Mouse (Mus musculus) myocyte (in vitro differentiated cells): Measurements from ENCODE around the gene Qsox1. TPM values are rescaled to one million over a fixed set of nuclear protein-coding genes. Genes with fewer than 3 reads are reported as not detected.

Experiments used
- H3K27me3 ChIP-seq: one replicate; pipeline ENCODE4 v1.6.1; 2011; ENCODE audit not compliant: control insufficient read depth, insufficient read depth, insufficient read length
- H3K36me3 ChIP-seq: one replicate; pipeline ENCODE4 v1.6.1; 2011; ENCODE audit not compliant: control insufficient read depth, insufficient read depth
- H3K4me2 ChIP-seq: one replicate; pipeline ENCODE4 v1.6.1; 2011; ENCODE audit warnings: low read depth, control low read depth
- H3K4me3 ChIP-seq: one replicate; pipeline ENCODE4 v1.5.1; 2011; ENCODE audit warnings: mild to moderate bottlenecking, control low read depth, moderate library complexity
- H3K79me2 ChIP-seq: one replicate; pipeline ENCODE4 v1.6.1; 2011; ENCODE audit not compliant: control insufficient read depth, insufficient read depth
- H3ac ChIP-seq: one replicate; pipeline ENCODE4 v1.6.1; 2011; ENCODE audit not compliant: control insufficient read depth, insufficient read length
- CEBPB ChIP-seq: IDR thresholded peaks from 2 replicates; pipeline ENCODE4 v1.6.1; 2011; ENCODE audit warnings: mild to moderate bottlenecking, moderate library complexity; ENCODE audit not compliant: poor library complexity, insufficient read depth, severe bottlenecking
- E2F4 ChIP-seq: IDR thresholded peaks from one replicate; pipeline ENCODE4 v1.6.1; 2011; ENCODE audit warnings: mild to moderate bottlenecking, control low read depth, moderate library complexity; ENCODE audit not compliant: insufficient read depth
- MAX ChIP-seq: IDR thresholded peaks from one replicate; pipeline ENCODE4 v1.6.1; 2011; ENCODE audit warnings: low read depth, mild to moderate bottlenecking, control low read depth
- MYOD1 ChIP-seq, 3 experiments: IDR thresholded peaks; one replicate each; pipeline ENCODE4 v1.6.1; 2011; ENCODE audit warnings: control low read depth in 2 of 3, low read depth in 2 of 3, mild to moderate bottlenecking in 2 of 3, moderate library complexity in 1 of 3; ENCODE audit not compliant: insufficient read length in 2 of 3, control insufficient read depth in 1 of 3
- MYOG ChIP-seq, 3 experiments: IDR thresholded peaks; one replicate each; pipeline ENCODE4 v1.6.1; 2011; ENCODE audit warnings: control low read depth in 2 of 3, low read depth in 2 of 3, mild to moderate bottlenecking in 2 of 3; ENCODE audit not compliant: insufficient read length in 2 of 3, control insufficient read depth in 1 of 3, insufficient read depth in 1 of 3
- POLR2A ChIP-seq: IDR thresholded peaks from one replicate; pipeline ENCODE4 v1.6.1; 2011; ENCODE audit warnings: low read depth, mild to moderate bottlenecking, control low read depth, moderate library complexity; ENCODE audit not compliant: insufficient read length
- POLR2AphosphoS2 ChIP-seq: IDR thresholded peaks from one replicate; pipeline ENCODE4 v1.6.1; 2011; ENCODE audit warnings: low read depth, control low read depth; ENCODE audit not compliant: insufficient read length
- REST ChIP-seq: IDR thresholded peaks from one replicate; pipeline ENCODE4 v1.6.1; 2011; ENCODE audit warnings: mild to moderate bottlenecking, control low read depth, moderate library complexity; ENCODE audit not compliant: insufficient read depth, insufficient read length
- SRF ChIP-seq: IDR thresholded peaks from one replicate; pipeline ENCODE4 v1.6.1; 2011; ENCODE audit warnings: low read depth; ENCODE audit not compliant: control insufficient read depth, insufficient read length
- TCF12 ChIP-seq: IDR thresholded peaks from one replicate; pipeline ENCODE4 v1.6.1; 2011; ENCODE audit warnings: mild to moderate bottlenecking, control low read depth; ENCODE audit not compliant: poor library complexity, insufficient read depth, severe bottlenecking
- TCF3 ChIP-seq: IDR thresholded peaks from one replicate; pipeline ENCODE4 v1.6.1; 2011; ENCODE audit warnings: low read depth, control low read depth; ENCODE audit not compliant: insufficient read length
- USF1 ChIP-seq: IDR thresholded peaks from one replicate; pipeline ENCODE4 v1.6.1; 2011; ENCODE audit warnings: low read depth, mild to moderate bottlenecking, control low read depth, moderate library complexity
- polyA plus RNA-seq: library from polyadenylated mRNA; unstranded; fragments of >200 nt; fragmentation: generic; extraction: Trizol; gene quantifications from one replicate; pipeline ENCODE4 v1.2.1, GENCODE M21; 2012; ENCODE audit warnings: missing spikeins

The Qsox1 gene
- 101 TPM for polyA plus RNA-seq

GRCm38 (mm10) chr1:155812581-155813499 lies at the start of gene Qsox1:
Gene Qsox1, minus strand, starts transcription at chr1:155812889.
- H3K79me2 ChIP-seq, result peaks cover 15% of the 10 kb centered on the region
- TF ChIP-seq POLR2A (peak; percentile 90), POLR2AphosphoS2 (peak; percentile 89), CEBPB (no peak), TCF3 (no peak), USF1 (no peak)
- no peaks in the 10 kb centered on the region for H3K27me3 ChIP-seq
- H3ac ChIP-seq, result peak within 1 kb of the TSS; percentile 77
- H3K36me3 ChIP-seq, result no peaks in the 10 kb centered on the region
- peak within 1 kb of the TSS; percentile 74 for H3K4me3 ChIP-seq
- H3K4me2 ChIP-seq, result peak within 1 kb of the TSS; percentile 97

DNA sequence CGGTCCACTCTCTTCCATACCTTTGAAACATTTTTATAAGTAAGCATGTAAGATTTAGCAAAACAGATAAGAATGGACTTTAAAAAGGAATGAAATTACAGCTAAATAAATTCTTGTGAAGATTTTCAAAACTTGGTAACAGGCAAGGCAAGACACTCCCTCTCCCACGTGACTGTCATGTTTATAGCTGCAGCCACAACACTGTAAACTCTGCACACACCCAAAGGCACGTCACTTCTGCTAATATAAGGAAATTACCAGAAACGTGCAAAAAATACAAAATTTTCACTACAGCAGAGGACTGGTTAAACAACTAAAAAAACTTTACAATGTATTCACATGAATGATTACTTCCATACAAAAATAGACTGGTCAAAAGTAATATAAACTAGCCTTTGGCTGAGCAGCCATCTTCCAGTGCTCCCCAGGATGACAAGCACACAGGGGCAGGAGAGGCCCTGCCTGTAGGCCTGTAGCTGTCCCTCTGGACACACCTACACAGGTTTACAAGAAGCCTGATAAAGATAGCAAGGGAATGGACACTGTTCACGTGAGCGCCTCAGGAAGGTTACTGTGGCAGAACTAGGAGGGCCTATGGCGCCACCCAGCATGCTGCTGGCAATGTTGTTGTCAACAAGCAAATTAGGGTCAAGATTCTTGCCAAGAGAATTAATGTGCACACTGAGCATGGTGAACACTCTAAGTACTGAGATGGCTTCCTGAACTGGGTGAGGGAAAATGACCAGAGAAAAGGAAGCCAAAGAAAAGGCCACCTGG lies 42.4 kb upstream of the Qsox1 start:
- TF ChIP-seq SRF, result no peak
- TF ChIP-seq MYOD1 (IDR thresholded peaks at IDR 0.05; ENCODE audit: control insufficient read depth in 1 of 3, insufficient read length in 2 of 3, low read depth in 2 of 3), result no peak
- no peak for TF ChIP-seq REST
- TF ChIP-seq TCF3, result no peak
- TF ChIP-seq MAX, result no peak
- TF ChIP-seq MYOG (IDR thresholded peaks at IDR 0.05; ENCODE audit: control insufficient read depth in 1 of 3, insufficient read depth in 1 of 3, insufficient read length in 2 of 3, low read depth in 2 of 3), result no peak
- no peak for TF ChIP-seq USF1
- no peak for TF ChIP-seq POLR2A
- no peak for TF ChIP-seq TCF12
- TF ChIP-seq CEBPB, result no peak
- TF ChIP-seq E2F4, result no peak
- TF ChIP-seq POLR2AphosphoS2, result no peak
- Histone ChIP-seq H3K4me3 (no peak overlapping the region), H3K79me2 (no peaks in the 10 kb centered on the region), H3K36me3 (peaks cover 17% of the 10 kb centered on the region), H3K27me3 (no peaks in the 10 kb centered on the region), H3K4me2 (no peak overlapping the region), H3ac (no peak overlapping the region)

DNA sequence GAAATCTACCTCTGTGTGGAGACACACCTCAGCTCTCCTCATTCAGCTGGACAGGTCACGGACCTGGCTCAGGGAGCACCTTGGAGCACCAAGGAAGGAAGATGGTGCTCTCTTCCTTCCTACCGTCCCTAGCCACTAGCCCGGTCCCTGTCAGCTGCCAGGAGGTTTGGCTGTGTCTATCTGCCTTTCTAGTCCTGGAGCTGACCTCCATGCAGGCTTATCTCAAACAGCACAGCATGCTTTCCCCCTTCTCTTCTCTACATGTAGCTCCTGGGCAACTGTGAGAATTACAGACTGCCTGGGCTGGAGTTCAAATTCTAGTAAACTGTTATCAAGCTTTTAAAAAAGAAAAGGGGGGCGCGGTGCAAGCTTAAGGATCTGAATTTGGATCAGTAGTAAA lies 40.3 kb upstream of the Qsox1 start:
- Histone ChIP-seq H3K27me3 (no peaks in the 10 kb centered on the region), H3K79me2 (no peaks in the 10 kb centered on the region), H3K4me3 (no peak overlapping the region), H3K36me3 (no peaks in the 10 kb centered on the region), H3K4me2 (no peak overlapping the region), H3ac (no peak overlapping the region)
- TF ChIP-seq MAX, result no peak
- TF ChIP-seq TCF3, result no peak
- no peak for TF ChIP-seq E2F4
- TF ChIP-seq POLR2A, result no peak
- no peak for TF ChIP-seq TCF12
- no peak for TF ChIP-seq REST
- no peak for TF ChIP-seq MYOG (IDR thresholded peaks at IDR 0.05; ENCODE audit: control insufficient read depth in 1 of 3, insufficient read depth in 1 of 3, insufficient read length in 2 of 3, low read depth in 2 of 3)
- TF ChIP-seq POLR2AphosphoS2, result no peak
- no peak for TF ChIP-seq CEBPB
- TF ChIP-seq SRF, result no peak
- no peak for TF ChIP-seq MYOD1 (IDR thresholded peaks at IDR 0.05; ENCODE audit: control insufficient read depth in 1 of 3, insufficient read length in 2 of 3, low read depth in 2 of 3)
- no peak for TF ChIP-seq USF1

DNA sequence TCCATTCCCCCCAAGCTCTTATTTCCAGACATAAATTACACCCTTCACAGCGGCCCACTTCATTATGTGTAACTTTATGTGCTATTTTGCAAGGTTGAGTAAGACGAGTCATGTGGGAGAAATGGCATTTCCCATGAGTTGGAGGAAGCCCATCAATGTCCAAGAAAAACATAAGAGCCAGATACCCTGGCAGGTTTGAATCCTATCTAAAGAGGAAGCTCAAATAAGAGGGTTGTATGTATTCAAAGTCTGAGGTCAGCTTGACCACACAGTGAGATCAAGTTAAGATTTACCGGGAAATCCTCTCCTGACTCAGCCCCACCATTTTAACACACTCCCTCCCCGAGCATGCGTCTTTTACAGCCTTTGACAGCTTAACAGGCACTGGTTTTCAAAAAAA lies 31.5 kb upstream of the Qsox1 start:
- TF ChIP-seq USF1, result no peak
- TF ChIP-seq POLR2AphosphoS2, result no peak
- TF ChIP-seq MAX, result no peak
- TF ChIP-seq TCF12, result no peak
- no peak for TF ChIP-seq MYOD1 (IDR thresholded peaks at IDR 0.05; ENCODE audit: control insufficient read depth in 1 of 3, insufficient read length in 2 of 3, low read depth in 2 of 3)
- no peak for TF ChIP-seq SRF
- TF ChIP-seq MYOG (IDR thresholded peaks at IDR 0.05; ENCODE audit: control insufficient read depth in 1 of 3, insufficient read depth in 1 of 3, insufficient read length in 2 of 3, low read depth in 2 of 3), result no peak
- TF ChIP-seq REST, result no peak
- no peak for TF ChIP-seq POLR2A
- TF ChIP-seq CEBPB, result no peak
- no peak for TF ChIP-seq E2F4
- no peak for TF ChIP-seq TCF3
- H3K4me2 ChIP-seq, result peak overlapping the region; percentile 43
- H3K36me3 ChIP-seq, result peaks cover 10% of the 10 kb centered on the region
- H3K4me3 ChIP-seq, result no peak overlapping the region
- H3K79me2 ChIP-seq, result no peaks in the 10 kb centered on the region
- no peak overlapping the region for H3ac ChIP-seq
- no peaks in the 10 kb centered on the region for H3K27me3 ChIP-seq
